Mouse (Mus musculus): ENCODE data around the gene Tmprss11d.

DNA sequence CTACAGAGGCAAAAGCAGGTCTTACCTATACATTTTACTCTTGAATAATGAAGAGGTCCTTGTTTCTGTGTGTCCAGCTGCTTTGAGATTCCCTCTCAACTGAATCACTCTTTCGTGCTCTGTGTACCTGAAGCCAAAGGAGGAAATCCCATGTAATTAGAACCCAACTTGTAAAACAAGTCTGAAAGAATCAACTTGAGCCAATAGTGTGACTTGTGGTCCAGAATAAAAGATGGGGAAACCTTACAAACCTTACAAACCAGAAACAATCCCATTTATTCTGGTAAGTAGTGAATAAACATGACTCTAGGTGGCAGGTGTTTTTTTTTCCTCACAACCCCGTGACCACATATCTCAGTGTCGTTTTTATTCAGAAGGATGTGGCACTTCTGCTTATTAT, at the start of gene Tmprss11d:
- TF ChIP-seq CTCF (IDR thresholded peaks at IDR 0.05; ENCODE audit: low read depth, low read length) (no peak), GATA1 (IDR thresholded peaks at IDR 0.05; ENCODE audit: borderline replicate concordance, low read length) (no peak), TAL1 (conservative IDR thresholded peaks at IDR 0.05; ENCODE audit: low read depth, low read length) (no peak), POLR2AphosphoS5 (IDR thresholded peaks at IDR 0.05; ENCODE audit: insufficient replicate concordance, low read depth, low read length) (no peak), GATA2 (IDR thresholded peaks at IDR 0.05; ENCODE audit: borderline replicate concordance, low read depth, low read length) (no peak)

Data from G1E (cell line).